Mouse (Mus musculus): ENCODE measurements around the gene St3gal6. TPM values are rescaled to one million over a fixed set of nuclear protein-coding genes. Genes with fewer than 3 reads are reported as not detected.

The St3gal6 gene
- polyA plus RNA-seq, 1 experiment from 2014 or later: 17.8 TPM

GRCm38 (mm10) chr16:58499650-58500049 lies 24.4 kb downstream of the St3gal6 start:
- H3K27ac ChIP-seq: 0 out of 2 replicates have a peak overlapping the region, but pooled peaks have one; percentile 36
- H3K9ac ChIP-seq (replicated peaks): no peak overlapping the region
- 0 out of 2 replicates have a peak, but pooled peaks have one; percentile 18 for ATAC-seq (ENCODE audit: insufficient number of reproducible peaks, insufficient read depth, low FRiP score, low TSS enrichment, low read depth)
- H3K27me3 ChIP-seq: no peaks in the 10 kb centered on the region
- H3K4me2 ChIP-seq: no peak overlapping the region
- H3K9me3 ChIP-seq: no peaks in the 10 kb centered on the region
- H3K4me1 ChIP-seq (replicated peaks): peaks cover 34% of the 10 kb centered on the region
- H3K4me3 ChIP-seq (replicated peaks): no peak overlapping the region
- H3K36me3 ChIP-seq: 0 out of 2 replicates have a peak, but pooled peaks cover 3% of the 10 kb centered on the region
- WGBS: 85% methylated on average over 5 of the region's 5 CpGs

GRCm38 (mm10) chr16:58499172-58499584 lies 24.9 kb downstream of the St3gal6 start:
- ATAC-seq (ENCODE audit: insufficient number of reproducible peaks, insufficient read depth, low FRiP score, low TSS enrichment, low read depth): no peak
- no peak overlapping the region for H3K4me2 ChIP-seq
- H3K4me3 ChIP-seq (replicated peaks): no peak overlapping the region
- H3K36me3 ChIP-seq: 0 out of 2 replicates have a peak, but pooled peaks cover 3% of the 10 kb centered on the region
- peaks cover 34% of the 10 kb centered on the region for H3K4me1 ChIP-seq (replicated peaks)
- 64% methylated on average over 1 of the region's 1 CpGs for WGBS
- no peaks in the 10 kb centered on the region for H3K27me3 ChIP-seq
- H3K27ac ChIP-seq: peak overlapping the region; percentile 36; the same call in 1 of the 2 replicates
- H3K9me3 ChIP-seq: no peaks in the 10 kb centered on the region
- H3K9ac ChIP-seq (replicated peaks): no peak overlapping the region

- H3K27ac ChIP-seq: 0 out of 2 replicates have a peak overlapping the region, but pooled peaks have one; percentile 36
- no peak overlapping the region for H3K4me3 ChIP-seq (replicated peaks)
- no peaks in the 10 kb centered on the region for H3K27me3 ChIP-seq
- no peak overlapping the region for H3K4me2 ChIP-seq
- peaks cover 4% of the 10 kb centered on the region; the same call in 1 of the 2 replicates for H3K36me3 ChIP-seq
- 85% methylated on average over 9 of the region's 9 CpGs for whole genome bisulfite sequencing
- no peak for ATAC-seq (ENCODE audit: insufficient number of reproducible peaks, insufficient read depth, low FRiP score, low TSS enrichment, low read depth)
- H3K9ac ChIP-seq (replicated peaks): no peak overlapping the region
- no peaks in the 10 kb centered on the region for H3K9me3 ChIP-seq
- H3K4me1 ChIP-seq (replicated peaks): peaks cover 34% of the 10 kb centered on the region
These were observed 25.9 kb downstream of the St3gal6 start for GRCm38 (mm10) chr16:58497886-58498713.

- no peaks in the 10 kb centered on the region for H3K27me3 ChIP-seq
- 0 out of 2 replicates have a peak overlapping the region, but pooled peaks have one; percentile 17 for H3K27ac ChIP-seq
- H3K4me2 ChIP-seq: no peak overlapping the region
- peaks cover 9% of the 10 kb centered on the region; the same call in 1 of the 2 replicates for H3K36me3 ChIP-seq
- ATAC-seq (ENCODE audit: insufficient number of reproducible peaks, insufficient read depth, low FRiP score, low TSS enrichment, low read depth): no peak
- peaks cover 22% of the 10 kb centered on the region for H3K4me1 ChIP-seq (replicated peaks)
- H3K9ac ChIP-seq (replicated peaks): no peak overlapping the region
- no peak overlapping the region for H3K4me3 ChIP-seq (replicated peaks)
- no peaks in the 10 kb centered on the region for H3K9me3 ChIP-seq
These were observed 27.3 kb downstream of the St3gal6 start for GRCm38 (mm10) chr16:58496791-58497190.

GRCm38 (mm10) chr16:58487861-58488260 lies 36.2 kb downstream of the St3gal6 start:
- 88% methylated on average over 6 of the region's 6 CpGs for WGBS
- no peaks in the 10 kb centered on the region for H3K9me3 ChIP-seq
- no peak overlapping the region for H3K4me3 ChIP-seq (replicated peaks)
- H3K27ac ChIP-seq: no peak overlapping the region
- H3K27me3 ChIP-seq: no peaks in the 10 kb centered on the region
- H3K36me3 ChIP-seq: peaks cover 25% of the 10 kb centered on the region
- no peaks in the 10 kb centered on the region for H3K4me1 ChIP-seq (replicated peaks)
- no peak for ATAC-seq (ENCODE audit: insufficient number of reproducible peaks, insufficient read depth, low FRiP score, low TSS enrichment, low read depth)
- no peak overlapping the region for H3K9ac ChIP-seq (replicated peaks)
- H3K4me2 ChIP-seq: no peak overlapping the region

- 70% methylated on average over 3 of the region's 3 CpGs for WGBS
- ATAC-seq (ENCODE audit: insufficient number of reproducible peaks, insufficient read depth, low FRiP score, low TSS enrichment, low read depth): no peak
- no peak overlapping the region for H3K4me3 ChIP-seq (replicated peaks)
- no peak overlapping the region for H3K4me2 ChIP-seq
- peaks cover 10% of the 10 kb centered on the region; the same call in 1 of the 2 replicates for H3K9me3 ChIP-seq
- no peak overlapping the region for H3K27ac ChIP-seq
- no peak overlapping the region for H3K9ac ChIP-seq (replicated peaks)
- 0 out of 2 replicates have a peak, but pooled peaks cover 5% of the 10 kb centered on the region for H3K4me1 ChIP-seq (replicated peaks)
- no peaks in the 10 kb centered on the region for H3K27me3 ChIP-seq
- H3K36me3 ChIP-seq: peaks cover 43% of the 10 kb centered on the region
These were observed 41.7 kb downstream of the St3gal6 start for GRCm38 (mm10) chr16:58482296-58482695.

GRCm38 (mm10) chr16:58481906-58482270 lies 42.2 kb downstream of the St3gal6 start:
- WGBS: 82% methylated on average over 5 of the region's 5 CpGs
- no peak for ATAC-seq (ENCODE audit: insufficient number of reproducible peaks, insufficient read depth, low FRiP score, low TSS enrichment, low read depth)
- Histone ChIP-seq H3K4me2 (no peak overlapping the region), H3K4me1 (replicated peaks) (0 out of 2 replicates have a peak, but pooled peaks cover 5% of the 10 kb centered on the region), H3K9me3 (peaks cover 10% of the 10 kb centered on the region; the same call in 1 of the 2 replicates), H3K27me3 (no peaks in the 10 kb centered on the region), H3K9ac (replicated peaks) (no peak overlapping the region), H3K27ac (no peak overlapping the region), H3K4me3 (replicated peaks) (no peak overlapping the region), H3K36me3 (peaks cover 43% of the 10 kb centered on the region)

- no peak for ATAC-seq (ENCODE audit: insufficient number of reproducible peaks, insufficient read depth, low FRiP score, low TSS enrichment, low read depth)
- WGBS: 84% methylated on average over 9 of the region's 9 CpGs
These were observed 42.7 kb downstream of the St3gal6 start for GRCm38 (mm10) chr16:58481219-58481905.

GRCm38 (mm10) chr16:58479898-58480448 lies 44.1 kb downstream of the St3gal6 start:
- Histone ChIP-seq H3K4me1 (replicated peaks) (0 out of 2 replicates have a peak, but pooled peaks cover 5% of the 10 kb centered on the region), H3K9ac (replicated peaks) (no peak overlapping the region), H3K4me3 (replicated peaks) (no peak overlapping the region), H3K27ac (no peak overlapping the region), H3K27me3 (no peaks in the 10 kb centered on the region), H3K9me3 (peaks cover 10% of the 10 kb centered on the region; the same call in 1 of the 2 replicates), H3K36me3 (peaks cover 50% of the 10 kb centered on the region), H3K4me2 (no peak overlapping the region)
- 0 out of 2 replicates have a peak, but pooled peaks have one; percentile 63 for ATAC-seq (ENCODE audit: insufficient number of reproducible peaks, insufficient read depth, low FRiP score, low TSS enrichment, low read depth)
- 89% methylated on average over 4 of the region's 4 CpGs for WGBS

More at GRCm38 (mm10) chr16:58481219-58481905, 42.7 kb downstream of the St3gal6 start:
- no peak overlapping the region for H3K4me2 ChIP-seq
- peaks cover 10% of the 10 kb centered on the region; the same call in 1 of the 2 replicates for H3K9me3 ChIP-seq
- peaks cover 43% of the 10 kb centered on the region for H3K36me3 ChIP-seq
- H3K9ac ChIP-seq (replicated peaks): no peak overlapping the region
- no peak overlapping the region for H3K27ac ChIP-seq
- 0 out of 2 replicates have a peak, but pooled peaks cover 5% of the 10 kb centered on the region for H3K4me1 ChIP-seq (replicated peaks)
- H3K4me3 ChIP-seq (replicated peaks): no peak overlapping the region
- H3K27me3 ChIP-seq: no peaks in the 10 kb centered on the region

GRCm38 (mm10) chr16:58476363-58476762 lies 47.7 kb downstream of the St3gal6 start:
- Histone ChIP-seq H3K9ac (replicated peaks) (no peak overlapping the region; the same call in 1 of the 2 replicates), H3K9me3 (peaks cover 10% of the 10 kb centered on the region; the same call in 1 of the 2 replicates), H3K27me3 (no peaks in the 10 kb centered on the region), H3K4me1 (replicated peaks) (no peaks in the 10 kb centered on the region), H3K4me2 (no peak overlapping the region), H3K36me3 (peaks cover 61% of the 10 kb centered on the region), H3K27ac (no peak overlapping the region), H3K4me3 (replicated peaks) (no peak overlapping the region)
- ATAC-seq (ENCODE audit: insufficient number of reproducible peaks, insufficient read depth, low FRiP score, low TSS enrichment, low read depth): no peak
- 62% methylated on average over 2 of the region's 2 CpGs for WGBS
